Mouse (Mus musculus): ENCODE results near the gene Atp2a1. TPM values are rescaled to one million over a fixed set of nuclear protein-coding genes. Genes with fewer than 3 reads are reported as not detected.

Gene Atp2a1
- polyA plus RNA-seq, 1 experiment from 2014 or later = 1.3 TPM

GRCm38 (mm10) chr7:126472713-126473112 lies 9.8 kb upstream of the Atp2a1 start:
- Histone ChIP-seq H3K4me3 (ENCODE audit: control insufficient read depth in 1 of 2, insufficient read depth in 1 of 2, low read depth in 1 of 2, low read length in 2 of 2) (no peak overlapping the region), H3K4me2 (ENCODE audit: low read length) (no peak overlapping the region), H3K27ac (replicated peaks in 1 of 2; ENCODE audit: control insufficient read depth in 1 of 2, insufficient read depth in 1 of 2, low read depth in 2 of 2, low read length in 2 of 2) (no peak overlapping the region), H3K4me1 (ENCODE audit: control insufficient read depth in 2 of 2, insufficient read depth in 2 of 2, low read length in 2 of 2) (peaks cover 4 to 17% of the 10 kb centered on the region in 2 experiments), H3K9me3 (ENCODE audit: control insufficient read depth, low read length) (no peaks in the 10 kb centered on the region), H3K36me3 (ENCODE audit: control insufficient read depth, insufficient read depth, low read length) (peaks cover 53% of the 10 kb centered on the region), H3K9ac (ENCODE audit: low read length) (no peak overlapping the region), H3K27me3 (ENCODE audit: control insufficient read depth, insufficient read depth, low read length) (no peaks in the 10 kb centered on the region)
- WGBS = 90% methylated on average over 16 of the region's 16 CpGs
- ATAC-seq (ENCODE audit: insufficient number of reproducible peaks, insufficient read depth, low FRiP score, low read depth) = no peak

DNA sequence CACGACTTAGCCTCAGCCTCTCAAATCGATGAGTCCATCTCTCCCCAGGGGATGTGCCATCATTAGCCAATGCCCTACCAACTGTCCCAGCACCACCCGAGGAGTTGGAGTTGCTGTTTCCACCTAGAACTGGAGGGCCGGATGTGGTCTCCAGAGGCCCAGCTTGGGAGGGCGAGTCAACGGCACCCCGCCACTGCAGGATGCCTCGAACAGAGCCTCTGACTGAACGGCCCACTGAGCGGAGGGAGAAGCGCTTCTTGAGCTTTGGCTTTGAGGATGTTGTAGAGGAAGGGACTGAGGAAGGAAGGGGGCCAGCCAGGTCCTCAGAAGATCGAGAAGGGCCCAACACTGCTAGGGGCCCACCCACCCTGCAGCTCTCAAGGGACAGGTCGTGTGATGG lies 9.4 kb upstream of the Atp2a1 start:
- 83% methylated on average over 13 of the region's 13 CpGs for WGBS
- H3K36me3 ChIP-seq (ENCODE audit: control insufficient read depth, insufficient read depth, low read length) = peaks cover 57% of the 10 kb centered on the region

DNA sequence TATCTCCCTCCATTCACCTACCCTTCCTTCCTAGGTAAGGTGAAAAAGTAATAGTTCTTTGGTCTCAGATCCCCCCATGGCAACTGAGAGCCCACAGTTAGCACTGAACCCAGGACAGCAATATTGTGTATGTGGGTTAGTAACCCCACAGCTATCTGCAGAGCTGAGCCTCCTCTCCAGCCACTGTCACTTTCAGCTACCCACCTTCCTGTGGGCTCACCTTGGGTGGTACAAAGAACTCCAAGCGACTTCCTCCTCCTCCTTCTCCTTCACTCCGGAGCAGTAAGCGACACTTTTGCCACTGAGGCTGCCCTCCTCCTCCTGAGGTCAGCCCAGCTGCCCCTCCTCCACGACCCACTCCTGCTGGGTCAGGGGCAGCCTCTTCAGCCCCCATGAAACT lies 8.9 kb upstream of the Atp2a1 start:
- H3K4me1 ChIP-seq (ENCODE audit: control insufficient read depth in 2 of 2, insufficient read depth in 2 of 2, low read length in 2 of 2) = peaks cover 4 to 17% of the 10 kb centered on the region in 2 experiments
- WGBS = 91% methylated on average over 4 of the region's 4 CpGs
- no peak overlapping the region for H3K4me2 ChIP-seq (ENCODE audit: low read length)
- no peaks in the 10 kb centered on the region for H3K9me3 ChIP-seq (ENCODE audit: control insufficient read depth, low read length)
- H3K9ac ChIP-seq (ENCODE audit: low read length) = no peak overlapping the region
- no peak overlapping the region for H3K27ac ChIP-seq (replicated peaks in 1 of 2; ENCODE audit: control insufficient read depth in 1 of 2, insufficient read depth in 1 of 2, low read depth in 2 of 2, low read length in 2 of 2)
- H3K36me3 ChIP-seq (ENCODE audit: control insufficient read depth, insufficient read depth, low read length) = peaks cover 61% of the 10 kb centered on the region
- no peak for ATAC-seq (ENCODE audit: insufficient number of reproducible peaks, insufficient read depth, low FRiP score, low read depth)
- H3K27me3 ChIP-seq (ENCODE audit: control insufficient read depth, insufficient read depth, low read length) = no peaks in the 10 kb centered on the region
- H3K4me3 ChIP-seq (ENCODE audit: control insufficient read depth in 1 of 2, insufficient read depth in 1 of 2, low read depth in 1 of 2, low read length in 2 of 2) = no peak overlapping the region

More for the DNA sequence above, 9.4 kb upstream of the Atp2a1 start:
- Histone ChIP-seq H3K4me3 (ENCODE audit: control insufficient read depth in 1 of 2, insufficient read depth in 1 of 2, low read depth in 1 of 2, low read length in 2 of 2) (no peak overlapping the region), H3K27ac (replicated peaks in 1 of 2; ENCODE audit: control insufficient read depth in 1 of 2, insufficient read depth in 1 of 2, low read depth in 2 of 2, low read length in 2 of 2) (no peak overlapping the region), H3K27me3 (ENCODE audit: control insufficient read depth, insufficient read depth, low read length) (no peaks in the 10 kb centered on the region), H3K9me3 (ENCODE audit: control insufficient read depth, low read length) (no peaks in the 10 kb centered on the region), H3K4me1 (ENCODE audit: control insufficient read depth in 2 of 2, insufficient read depth in 2 of 2, low read length in 2 of 2) (peaks cover 4 to 17% of the 10 kb centered on the region in 2 experiments), H3K9ac (ENCODE audit: low read length) (no peak overlapping the region), H3K4me2 (ENCODE audit: low read length) (no peak overlapping the region)
- no peak for ATAC-seq (ENCODE audit: insufficient number of reproducible peaks, insufficient read depth, low FRiP score, low read depth)

DNA sequence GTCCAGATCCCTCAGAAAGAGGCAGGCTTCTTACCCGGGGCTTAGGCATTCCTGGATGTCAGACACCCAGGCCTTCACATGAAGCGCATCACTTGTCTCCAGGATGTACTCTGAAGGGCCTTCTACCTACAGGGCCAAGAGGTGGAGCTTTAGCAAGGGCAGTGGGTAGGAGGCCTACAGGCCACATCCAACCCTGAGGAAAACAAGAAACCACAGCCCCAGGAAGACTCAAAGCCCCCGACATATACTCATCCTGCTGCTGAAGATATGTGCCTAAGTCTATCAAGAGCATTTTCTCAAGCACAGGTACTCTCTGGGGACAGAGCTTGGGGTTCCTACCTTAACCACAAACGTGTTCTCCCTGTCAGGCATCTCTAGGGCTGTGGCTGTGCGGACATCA lies 8.5 kb upstream of the Atp2a1 start:
- H3K36me3 ChIP-seq (ENCODE audit: control insufficient read depth, insufficient read depth, low read length) = peaks cover 66% of the 10 kb centered on the region
- no peak overlapping the region for H3K4me3 ChIP-seq (ENCODE audit: control insufficient read depth in 1 of 2, insufficient read depth in 1 of 2, low read depth in 1 of 2, low read length in 2 of 2)
- no peak overlapping the region for H3K4me2 ChIP-seq (ENCODE audit: low read length)
- peaks cover 4 to 19% of the 10 kb centered on the region in 2 experiments for H3K4me1 ChIP-seq (ENCODE audit: control insufficient read depth in 2 of 2, insufficient read depth in 2 of 2, low read length in 2 of 2)
- H3K27me3 ChIP-seq (ENCODE audit: control insufficient read depth, insufficient read depth, low read length) = no peaks in the 10 kb centered on the region
- H3K27ac ChIP-seq (replicated peaks in 1 of 2; ENCODE audit: control insufficient read depth in 1 of 2, insufficient read depth in 1 of 2, low read depth in 2 of 2, low read length in 2 of 2) = no peak overlapping the region
- H3K9me3 ChIP-seq (ENCODE audit: control insufficient read depth, low read length) = no peaks in the 10 kb centered on the region
- WGBS = 88% methylated on average over 5 of the region's 5 CpGs
- H3K9ac ChIP-seq (ENCODE audit: low read length) = no peak overlapping the region
- ATAC-seq (ENCODE audit: insufficient number of reproducible peaks, insufficient read depth, low FRiP score, low read depth) = no peak

GRCm38 (mm10) chr7:126470077-126470476 lies 7.2 kb upstream of the Atp2a1 start:
- Histone ChIP-seq H3K4me2 (ENCODE audit: low read length) (no peak overlapping the region), H3K27ac (replicated peaks in 1 of 2; ENCODE audit: control insufficient read depth in 1 of 2, insufficient read depth in 1 of 2, low read depth in 2 of 2, low read length in 2 of 2) (no peak overlapping the region), H3K4me1 (ENCODE audit: control insufficient read depth in 2 of 2, insufficient read depth in 2 of 2, low read length in 2 of 2) (peaks cover 17 to 26% of the 10 kb centered on the region in 2 experiments), H3K27me3 (ENCODE audit: control insufficient read depth, insufficient read depth, low read length) (no peaks in the 10 kb centered on the region), H3K4me3 (ENCODE audit: control insufficient read depth in 1 of 2, insufficient read depth in 1 of 2, low read depth in 1 of 2, low read length in 2 of 2) (no peak overlapping the region), H3K9me3 (ENCODE audit: control insufficient read depth, low read length) (no peaks in the 10 kb centered on the region), H3K9ac (ENCODE audit: low read length) (no peak overlapping the region), H3K36me3 (ENCODE audit: control insufficient read depth, insufficient read depth, low read length) (peaks cover 69% of the 10 kb centered on the region)
- WGBS = 55% methylated on average over 6 of the region's 6 CpGs
- ATAC-seq (ENCODE audit: insufficient number of reproducible peaks, insufficient read depth, low FRiP score, low read depth) = no peak

DNA sequence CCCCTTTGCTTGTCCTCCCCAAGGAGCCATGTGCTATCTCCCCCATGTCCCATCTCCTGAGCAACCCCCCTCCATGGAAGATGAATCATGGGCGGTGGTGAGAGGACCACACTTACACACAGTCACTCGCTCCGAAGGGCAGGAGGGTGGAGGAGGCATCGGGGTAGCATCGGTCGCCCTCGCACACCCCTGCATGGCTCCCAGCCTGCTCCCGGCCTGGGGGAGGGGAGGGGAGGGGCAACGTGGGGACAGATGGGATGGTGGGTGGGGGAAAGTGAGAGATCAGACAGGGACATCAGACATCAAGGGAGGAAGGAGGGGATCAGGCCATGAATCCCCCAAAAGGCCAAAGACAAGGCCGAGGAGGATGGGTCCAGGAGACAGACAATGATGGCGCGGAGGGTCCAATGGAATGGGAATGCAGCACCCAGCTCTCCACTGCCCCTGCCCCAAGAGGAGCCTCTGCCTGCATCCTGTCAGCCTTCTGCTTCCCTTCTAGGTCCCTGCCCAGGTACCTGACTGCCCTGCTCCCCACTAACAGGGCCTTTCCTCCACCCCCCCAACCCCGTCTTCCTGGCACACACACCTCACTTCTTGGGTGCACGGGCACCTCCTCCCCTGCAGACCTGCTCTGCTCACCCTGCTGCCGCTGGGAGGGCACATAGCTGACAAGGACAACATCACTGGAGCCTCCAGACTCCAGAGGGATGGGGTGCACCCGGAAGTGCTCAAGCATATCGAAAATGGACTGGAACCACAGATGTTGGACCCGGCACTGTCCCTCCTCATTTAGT lies 5.1 kb upstream of the Atp2a1 start:
- Histone ChIP-seq H3K4me1 (ENCODE audit: control insufficient read depth in 2 of 2, insufficient read depth in 2 of 2, low read length in 2 of 2) (peaks cover 25% of the 10 kb centered on the region in 2 experiments), H3K9ac (ENCODE audit: low read length) (no peak overlapping the region), H3K27ac (replicated peaks in 1 of 2; ENCODE audit: control insufficient read depth in 1 of 2, insufficient read depth in 1 of 2, low read depth in 2 of 2, low read length in 2 of 2) (no peak overlapping the region), H3K36me3 (ENCODE audit: control insufficient read depth, insufficient read depth, low read length) (peaks cover 69% of the 10 kb centered on the region), H3K4me2 (ENCODE audit: low read length) (no peak overlapping the region), H3K27me3 (ENCODE audit: control insufficient read depth, insufficient read depth, low read length) (no peaks in the 10 kb centered on the region), H3K4me3 (ENCODE audit: control insufficient read depth in 1 of 2, insufficient read depth in 1 of 2, low read depth in 1 of 2, low read length in 2 of 2) (no peak overlapping the region), H3K9me3 (ENCODE audit: control insufficient read depth, low read length) (no peaks in the 10 kb centered on the region)
- 89% methylated on average over 18 of the region's 18 CpGs for WGBS
- no peak for ATAC-seq (ENCODE audit: insufficient number of reproducible peaks, insufficient read depth, low FRiP score, low read depth)

DNA sequence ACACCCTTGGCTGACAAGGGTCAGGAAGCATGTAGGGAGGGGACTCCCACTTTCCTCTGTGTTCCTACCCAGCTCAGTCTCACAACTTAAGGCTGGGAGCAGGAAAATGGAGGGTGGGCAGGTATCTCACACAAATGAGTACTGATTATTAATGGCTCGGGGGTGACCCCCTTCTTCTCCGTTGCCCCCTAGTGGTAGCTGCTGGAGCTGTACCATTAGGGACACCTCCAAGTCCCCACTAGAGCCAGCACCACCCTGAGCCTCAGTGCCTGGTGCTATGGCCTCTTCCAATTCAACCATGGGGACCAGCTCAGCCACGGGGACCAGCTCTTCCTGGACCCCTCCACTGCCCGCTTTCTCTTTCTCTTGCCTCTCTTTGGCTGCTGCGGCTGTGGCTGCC lies 4.4 kb upstream of the Atp2a1 start:
- no peak overlapping the region for H3K4me2 ChIP-seq (ENCODE audit: low read length)
- 57% methylated on average over 5 of the region's 5 CpGs for WGBS
- no peak overlapping the region for H3K4me3 ChIP-seq (ENCODE audit: control insufficient read depth in 1 of 2, insufficient read depth in 1 of 2, low read depth in 1 of 2, low read length in 2 of 2)
- no peak overlapping the region for H3K27ac ChIP-seq (replicated peaks in 1 of 2; ENCODE audit: control insufficient read depth in 1 of 2, insufficient read depth in 1 of 2, low read depth in 2 of 2, low read length in 2 of 2)
- peaks cover 25% of the 10 kb centered on the region in 2 experiments for H3K4me1 ChIP-seq (ENCODE audit: control insufficient read depth in 2 of 2, insufficient read depth in 2 of 2, low read length in 2 of 2)
- H3K9ac ChIP-seq (ENCODE audit: low read length) = no peak overlapping the region
- no peaks in the 10 kb centered on the region for H3K27me3 ChIP-seq (ENCODE audit: control insufficient read depth, insufficient read depth, low read length)
- no peaks in the 10 kb centered on the region for H3K9me3 ChIP-seq (ENCODE audit: control insufficient read depth, low read length)
- ATAC-seq (ENCODE audit: insufficient number of reproducible peaks, insufficient read depth, low FRiP score, low read depth) = peak; percentile 18; the same call in 1 of the 2 replicates
- peaks cover 62% of the 10 kb centered on the region for H3K36me3 ChIP-seq (ENCODE audit: control insufficient read depth, insufficient read depth, low read length)
